Mouse (Mus musculus) embryonic facial prominence, embryonic 11.5 days (tissue): ENCODE measurements at regions not wholly inside any gene's neighbourhood (a gene's known extent, or its start where the extent isn't known, plus 50 kb on each side); places are given as distances from the start of the nearest gene placed in this dataset.

ENCODE experiments used
- ATAC-seq: fragments of 200-750 bp; cut with Nextera tagmentation; replicated peaks from 2 replicates; pipeline ENCODE4 v1.8.0; 2017; ENCODE audit warnings: low read depth; ENCODE audit not compliant: insufficient number of reproducible peaks, low FRiP score, low TSS enrichment
- DNase-seq: peaks from one replicate; pipeline ENCODE4 v3.0.0-alpha.2; 2015; ENCODE audit warnings: low spot score
- H3K27ac ChIP-seq: fragments of 300-500 bp; sonication (generic); replicated peaks from 2 replicates; pipeline ENCODE4 v1.5.1; 2014; ENCODE audit warnings: mild to moderate bottlenecking, low read depth, low read length, control low read depth
- H3K27me3 ChIP-seq: fragments of 300-500 bp; sonication (generic); 2 replicates; pipeline ENCODE4 v1.6.1; 2014; ENCODE audit warnings: mild to moderate bottlenecking, low read length, moderate library complexity, mixed read lengths; ENCODE audit not compliant: control insufficient read depth, insufficient read depth
- H3K36me3 ChIP-seq: fragments of 300-500 bp; sonication (generic); replicated peaks from 2 replicates; pipeline ENCODE4 v1.6.1; 2014; ENCODE audit warnings: low read depth, mild to moderate bottlenecking, low read length, moderate library complexity, mixed read lengths; ENCODE audit not compliant: control insufficient read depth, insufficient read depth
- H3K4me1 ChIP-seq: fragments of 300-500 bp; sonication (generic); 2 replicates; pipeline ENCODE4 v1.6.1; 2014; ENCODE audit warnings: low read length, mixed read lengths; ENCODE audit not compliant: control insufficient read depth, insufficient read depth
- H3K4me2 ChIP-seq: fragments of 300-500 bp; sonication (generic); 2 replicates; pipeline ENCODE4 v1.6.1; 2014; ENCODE audit warnings: low read depth, mild to moderate bottlenecking, control low read depth, low read length, moderate library complexity
- H3K4me3 ChIP-seq: fragments of 300-500 bp; sonication (generic); 2 replicates; pipeline ENCODE4 v1.5.1; 2014; ENCODE audit warnings: low read depth, low read length, control low read depth
- H3K9ac ChIP-seq: fragments of 300-500 bp; sonication (generic); replicated peaks from 2 replicates; pipeline ENCODE4 v1.6.1; 2014; ENCODE audit warnings: mild to moderate bottlenecking, control low read depth, low read length
- H3K9me3 ChIP-seq: fragments of 300-500 bp; sonication (generic); replicated peaks from 2 replicates; pipeline ENCODE4 v1.6.1; 2016; ENCODE audit warnings: mild to moderate bottlenecking, low read length, inconsistent platforms, mixed read lengths; ENCODE audit not compliant: control insufficient read depth
- WGBS: fragments of 180-500 bp; shearing (Covaris S2); extraction: QIAGEN DNeasy Blood & Tissue Kit; methylation state at CpG from one replicate; pipeline ENCODE4 v1.1.7; 2014; 5-methylcytosine and 5-hydroxymethylcytosine counted together

- 90% methylated on average over 1 of the region's 1 CpGs for WGBS
- DNase-seq (no peak), ATAC-seq (no peak)
- no peaks in the 10 kb centered on the region for H3K4me1 ChIP-seq
- H3K36me3 ChIP-seq = no peaks in the 10 kb centered on the region
- no peak overlapping the region for H3K27ac ChIP-seq
- H3K9me3 ChIP-seq = no peaks in the 10 kb centered on the region
- H3K4me3 ChIP-seq = no peak overlapping the region
- H3K27me3 ChIP-seq = no peaks in the 10 kb centered on the region
- H3K4me2 ChIP-seq = no peak overlapping the region
- H3K9ac ChIP-seq = no peak overlapping the region
Measured at GRCm38 (mm10) chr11:56603742-56604141, 407.4 kb upstream of the Gria1 start.

DNA sequence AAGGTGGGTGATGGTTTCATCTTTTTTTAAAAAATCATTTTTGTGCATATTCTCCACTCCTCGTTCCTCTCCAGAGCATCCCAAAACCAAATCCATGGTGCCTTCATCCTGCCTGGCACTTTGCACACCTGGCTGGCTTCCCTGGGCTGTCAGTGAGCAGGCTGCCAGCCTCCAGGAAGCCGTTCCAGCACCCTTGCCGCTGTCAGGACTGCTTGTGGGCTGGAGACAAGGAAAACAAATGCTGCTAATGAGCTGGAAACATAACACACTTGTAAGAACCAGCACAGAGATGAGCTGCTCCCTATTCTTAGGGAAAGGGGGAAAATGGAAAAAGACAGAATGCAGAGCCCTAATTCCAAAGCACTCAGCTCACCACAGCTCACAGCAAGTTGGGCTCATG lies 383.5 kb upstream of the Gria1 start:
- Histone ChIP-seq H3K27ac (no peak overlapping the region), H3K4me3 (no peak overlapping the region), H3K27me3 (no peaks in the 10 kb centered on the region), H3K4me1 (no peaks in the 10 kb centered on the region), H3K9me3 (no peaks in the 10 kb centered on the region), H3K4me2 (no peak overlapping the region), H3K9ac (no peak overlapping the region), H3K36me3 (no peaks in the 10 kb centered on the region)
- 61% methylated on average over 3 of the region's 3 CpGs for WGBS
- DNase-seq (no peak), ATAC-seq (no peak)

- H3K36me3 ChIP-seq = no peaks in the 10 kb centered on the region
- no peak overlapping the region for H3K4me2 ChIP-seq
- WGBS = 87% methylated on average over 2 of the region's 2 CpGs
- H3K9me3 ChIP-seq = no peaks in the 10 kb centered on the region
- no peak overlapping the region for H3K9ac ChIP-seq
- H3K27me3 ChIP-seq = no peaks in the 10 kb centered on the region
- no peak overlapping the region for H3K4me3 ChIP-seq
- H3K27ac ChIP-seq = no peak overlapping the region
- H3K4me1 ChIP-seq = no peaks in the 10 kb centered on the region
- DNase-seq (no peak), ATAC-seq (no peak)
Measured at GRCm38 (mm10) chr11:56633445-56633844, 377.7 kb upstream of the Gria1 start.

DNA sequence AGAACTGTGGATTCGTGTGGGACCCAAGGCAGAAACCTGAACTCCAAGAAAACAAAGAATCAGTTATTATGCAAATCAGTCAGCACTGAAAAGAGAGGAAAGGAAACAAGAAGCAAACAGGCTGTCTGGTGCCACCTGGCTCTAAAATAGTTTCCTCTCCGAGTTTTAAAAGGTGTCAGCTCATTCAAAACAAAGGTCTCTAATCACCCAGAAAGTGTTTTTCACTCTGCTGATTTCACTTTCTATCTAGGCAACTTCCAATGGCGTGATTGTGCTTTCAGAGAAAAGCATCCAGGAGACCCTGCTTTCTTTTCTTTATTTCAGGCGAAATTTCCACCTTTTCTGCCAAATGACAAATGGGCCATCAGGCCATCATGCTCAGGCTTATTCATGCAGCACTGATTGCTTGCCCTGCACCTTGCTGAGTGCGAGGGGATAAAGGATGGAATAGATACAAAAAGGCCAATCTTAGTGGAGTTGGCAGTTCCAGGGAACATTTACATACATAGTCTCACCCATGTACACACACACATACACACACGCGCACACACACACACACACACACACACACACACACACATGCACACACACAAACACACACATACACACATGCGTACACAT lies 374.5 kb upstream of the Gria1 start:
- ATAC-seq = no peak
- WGBS = 73% methylated on average over 8 of the region's 8 CpGs
- H3K4me1 ChIP-seq = no peaks in the 10 kb centered on the region
- H3K36me3 ChIP-seq = no peaks in the 10 kb centered on the region
- DNase-seq = no peak
- no peaks in the 10 kb centered on the region for H3K9me3 ChIP-seq
- no peak overlapping the region for H3K4me3 ChIP-seq
- no peak overlapping the region for H3K4me2 ChIP-seq
- no peak overlapping the region for H3K27ac ChIP-seq
- no peaks in the 10 kb centered on the region for H3K27me3 ChIP-seq
- no peak overlapping the region for H3K9ac ChIP-seq

- Histone ChIP-seq H3K4me3 (no peak overlapping the region), H3K36me3 (no peaks in the 10 kb centered on the region), H3K9ac (no peak overlapping the region), H3K4me1 (no peaks in the 10 kb centered on the region), H3K4me2 (no peak overlapping the region), H3K27ac (no peak overlapping the region), H3K9me3 (no peaks in the 10 kb centered on the region), H3K27me3 (no peaks in the 10 kb centered on the region)
- ATAC-seq (no peak), DNase-seq (no peak)
- 80% methylated on average over 3 of the region's 3 CpGs for WGBS
Measured at GRCm38 (mm10) chr11:56641716-56642115, 369.5 kb upstream of the Gria1 start.
